Mouse (Mus musculus): ENCODE measurements around the gene Catsperd.
"Not testable (repeated sequence)": the region's sequence is repeated elsewhere in the genome, so short reads cannot be mapped to it uniquely, and the experiment has no call there.

Gene Catsperd

GRCm38 (mm10) chr17:56627530-56628277, at the start of gene Catsperd:
Gene Catsperd, plus strand, starts transcription at chr17:56628143.
- DNase-seq, result peak; percentile 64

DNA sequence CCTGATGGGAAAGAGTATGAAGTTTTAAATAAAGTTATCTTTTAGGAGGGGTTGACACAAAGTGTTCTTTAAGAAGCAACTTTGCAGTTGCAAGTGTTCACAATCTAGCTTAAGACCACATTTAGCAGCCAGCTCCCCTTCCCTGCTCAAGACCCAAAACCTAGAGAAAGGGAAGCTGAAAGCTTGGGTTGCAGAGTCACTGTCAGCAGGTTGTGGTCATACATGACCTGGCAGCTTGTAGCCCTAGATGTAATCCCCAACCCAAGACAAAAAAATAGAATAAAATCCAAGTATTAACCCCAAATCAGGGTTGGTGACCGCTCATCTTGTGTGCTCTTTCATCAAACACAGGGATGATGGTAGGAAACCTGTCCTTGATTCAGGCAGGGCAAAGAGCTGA, 44.9 kb upstream of the Catsperd start:
- DNase-seq, result no peak

GRCm38 (mm10) chr17:56583611-56584256, 44.2 kb upstream of the Catsperd start:
- peak; percentile 63 for DNase-seq

DNA sequence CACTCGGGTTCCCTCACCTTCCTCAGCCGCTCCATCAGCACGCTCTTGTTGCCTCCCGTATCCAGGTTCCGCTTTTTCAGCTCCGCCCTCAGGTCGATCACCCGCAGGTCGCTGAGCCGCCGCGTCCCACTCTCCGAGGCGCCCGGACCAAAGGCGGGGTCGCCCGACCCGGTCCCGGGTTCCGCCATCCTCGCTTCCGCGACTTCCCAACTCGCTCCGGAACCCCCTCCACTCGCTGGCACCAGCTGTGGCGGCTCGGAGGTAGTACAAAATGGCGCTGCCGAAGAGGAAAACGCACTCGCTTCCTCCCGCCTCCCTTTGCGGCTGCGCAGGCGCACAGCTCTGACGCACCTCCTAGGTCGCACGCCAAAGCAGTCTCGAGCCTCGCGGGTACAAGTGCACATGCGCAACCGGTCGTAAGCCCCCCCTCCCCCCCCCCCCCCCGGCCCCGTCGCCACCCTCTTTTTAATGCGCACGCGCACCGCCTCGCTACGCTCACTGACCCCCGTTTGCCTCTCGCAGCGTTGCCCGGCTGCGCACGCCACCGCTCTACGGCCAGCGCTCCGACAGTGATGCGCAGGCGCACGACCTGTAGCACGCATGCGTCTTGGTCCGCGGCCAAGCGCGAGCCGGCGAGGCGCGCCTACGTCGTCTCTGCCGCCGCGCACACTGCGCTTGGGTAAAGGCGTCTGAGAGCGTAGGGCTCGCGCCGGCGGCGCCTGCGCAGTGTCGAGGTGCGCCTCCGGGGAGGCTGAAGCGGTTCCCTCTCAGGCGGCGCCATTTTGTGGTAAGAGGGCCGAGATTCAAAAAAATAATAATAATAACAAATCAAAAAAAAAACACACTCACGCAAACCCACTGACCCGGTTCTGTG, 43.4 kb upstream of the Catsperd start, which contains the start of the genes Safb2 and Safb:
Safb2 (minus strand) TSS at position 329 of the 874 bp plus-strand sequence.
Safb (plus strand) TSS at position 569 of the 874 bp plus-strand sequence.
- peak; percentile 99 for DNase-seq

DNA sequence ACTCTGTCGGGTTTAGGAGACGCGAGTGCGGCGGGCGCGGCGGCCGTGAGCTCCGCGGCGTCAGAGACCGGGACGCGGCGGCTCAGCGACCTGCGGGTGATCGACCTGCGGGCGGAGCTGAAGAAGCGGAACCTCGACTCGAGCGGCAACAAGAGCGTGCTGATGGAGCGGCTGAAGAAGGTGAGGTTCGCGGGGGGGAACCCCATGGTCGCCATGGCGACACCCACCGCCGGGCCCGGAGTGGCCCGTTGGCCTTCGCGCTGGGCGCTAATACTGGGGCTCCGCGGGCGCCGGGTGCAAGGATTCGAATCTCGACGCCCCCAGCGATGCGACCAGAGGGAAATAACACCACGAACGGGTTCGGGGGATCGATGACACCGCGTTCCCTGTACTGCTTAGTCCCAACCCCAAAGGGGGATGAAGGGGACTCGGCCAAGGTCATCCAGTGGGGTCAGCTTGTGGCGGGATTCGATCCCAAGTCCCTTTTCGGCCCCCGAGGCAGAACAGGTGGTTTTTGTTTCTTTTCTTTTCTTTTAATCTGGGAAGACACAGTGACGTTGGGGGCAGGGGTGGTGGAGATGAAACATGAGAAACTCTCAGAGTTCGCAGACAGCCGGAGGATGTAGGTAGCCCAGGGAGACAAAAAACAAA, 42.6 kb upstream of the Catsperd start:
- peak; percentile 70 for DNase-seq

GRCm38 (mm10) chr17:56587773-56588172, 40.2 kb upstream of the Catsperd start:
- DNase-seq, result no peak

- DNase-seq, result no peak
Observed at GRCm38 (mm10) chr17:56588921-56589320, 39.0 kb upstream of the Catsperd start.

GRCm38 (mm10) chr17:56592553-56592952, 35.4 kb upstream of the Catsperd start:
- DNase-seq, result no peak

DNA sequence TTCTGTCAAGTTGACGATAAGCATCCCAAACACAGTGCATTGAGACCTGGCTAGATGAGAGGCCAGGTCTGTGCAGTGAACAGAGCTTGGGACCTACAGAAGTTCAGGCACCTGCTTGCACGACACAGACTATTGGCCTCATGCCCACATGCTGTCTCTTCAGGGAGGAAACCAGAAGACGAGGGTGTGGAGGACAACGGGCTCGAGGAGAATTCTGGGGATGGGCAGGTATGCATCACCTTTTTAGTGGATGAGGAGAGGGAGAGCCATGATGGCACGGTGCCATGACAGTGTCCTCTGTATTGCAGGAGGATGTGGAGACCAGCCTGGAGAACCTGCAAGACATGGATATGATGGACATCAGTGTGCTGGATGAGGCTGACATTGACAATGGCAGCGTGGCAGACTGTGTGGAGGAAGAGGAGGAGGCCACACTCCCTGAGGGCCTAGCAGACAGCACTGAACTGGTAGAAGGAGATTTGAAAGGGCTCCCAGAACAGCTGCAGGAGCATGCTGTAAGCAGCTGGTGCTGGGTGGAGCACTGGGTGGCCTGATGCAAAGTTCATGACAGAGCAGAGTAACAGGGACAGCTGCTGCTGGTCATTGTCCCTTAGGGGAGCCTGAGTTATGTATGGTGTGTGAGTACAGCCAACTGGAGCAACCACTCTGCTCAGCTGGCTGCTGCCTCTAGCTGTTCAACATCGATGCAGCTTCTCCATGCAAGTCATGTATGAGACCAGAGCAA, 34.2 kb upstream of the Catsperd start:
- DNase-seq, result peak; percentile 71

DNA sequence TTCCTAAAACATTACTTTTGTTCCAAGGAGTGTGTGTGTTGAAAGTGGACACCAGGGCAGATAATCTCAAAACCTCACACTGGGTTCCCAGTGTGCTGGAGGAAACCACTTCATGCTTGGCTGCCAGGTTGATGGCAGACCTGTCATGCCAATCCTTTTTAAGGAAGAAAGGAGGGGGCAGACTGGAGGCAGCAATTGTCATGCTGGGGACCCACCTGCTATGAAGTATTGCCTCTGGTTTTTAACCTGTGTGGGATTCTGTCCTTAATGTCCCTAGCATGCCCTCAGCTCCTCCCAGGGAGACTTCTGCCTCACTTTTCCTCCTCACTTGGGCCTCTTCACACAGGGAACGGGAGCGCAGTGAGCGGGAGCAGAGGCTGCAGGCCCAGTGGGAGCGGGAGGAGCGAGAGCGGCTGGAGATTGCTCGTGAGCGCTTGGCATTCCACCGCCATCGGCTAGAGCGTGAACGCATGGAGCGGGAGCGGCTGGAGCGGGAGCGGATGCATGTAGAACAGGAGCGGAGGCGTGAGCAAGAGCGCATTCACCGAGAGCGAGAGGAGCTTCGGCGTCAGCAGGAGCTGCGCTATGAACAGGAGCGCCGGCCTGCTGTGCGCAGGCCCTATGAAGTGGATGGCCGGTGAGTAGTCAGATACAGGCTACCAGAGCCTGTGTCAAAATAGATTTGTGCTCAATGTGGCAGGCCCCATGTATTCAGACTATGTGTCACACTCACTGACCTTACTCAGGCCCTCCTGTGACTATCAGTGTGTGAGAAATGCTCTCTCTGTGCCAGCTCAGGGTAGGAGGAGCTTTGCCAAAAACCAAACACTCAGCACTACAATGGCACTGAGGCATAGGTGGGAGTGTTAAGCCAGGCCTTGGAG, 24.5 kb upstream of the Catsperd start:
- DNase-seq, result no peak

- DNase-seq, result no peak
Observed at GRCm38 (mm10) chr17:56604070-56604380, 23.9 kb upstream of the Catsperd start.

- no peak for DNase-seq
Observed at GRCm38 (mm10) chr17:56604422-56604821, 23.5 kb upstream of the Catsperd start.

DNA sequence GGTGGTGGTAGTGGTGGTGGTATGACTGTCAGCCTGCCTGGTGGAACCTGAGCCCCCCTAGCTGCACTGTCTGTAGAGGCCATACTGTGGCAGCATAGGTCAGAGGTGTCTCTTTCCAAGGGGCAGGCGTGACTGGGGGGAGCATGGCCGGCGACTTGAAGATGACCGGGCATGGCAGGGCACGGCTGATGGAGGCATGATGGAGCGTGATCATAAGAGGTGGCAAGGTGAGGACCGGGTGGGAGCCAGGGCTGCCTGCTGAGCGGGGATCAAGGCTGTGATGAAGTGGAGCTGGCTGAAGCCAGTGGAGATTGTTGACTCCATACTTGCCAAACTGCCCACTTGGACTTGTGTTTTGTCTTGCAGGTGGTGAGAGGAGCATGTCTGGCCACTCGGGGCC, 22.5 kb upstream of the Catsperd start:
- no peak for DNase-seq

DNA sequence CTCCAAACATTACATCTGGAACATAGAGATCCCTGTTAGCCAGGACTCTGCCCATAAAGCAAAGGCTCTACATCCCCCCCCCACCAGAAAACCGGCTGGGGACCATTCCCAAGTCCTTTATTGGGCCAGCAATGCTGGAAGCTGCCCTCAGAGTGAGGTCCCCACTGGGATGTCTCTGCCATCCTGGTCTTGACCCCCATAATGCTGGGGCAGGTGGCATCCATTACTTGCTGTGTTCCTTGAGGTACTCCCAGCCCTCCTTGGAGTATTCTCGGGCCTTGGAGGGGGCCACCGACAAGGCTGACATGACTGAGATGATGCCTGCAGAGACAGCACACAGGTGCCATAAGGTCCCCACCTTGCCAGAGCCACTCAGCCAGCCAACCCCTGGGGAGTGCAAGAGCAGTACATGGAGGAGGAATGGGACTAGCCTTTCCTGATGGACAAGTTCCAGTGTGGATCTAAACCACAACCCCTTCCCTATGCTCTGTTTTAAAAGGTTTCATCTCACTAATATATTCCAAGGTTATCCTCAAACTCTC, 20.4 kb upstream of the Catsperd start:
- no peak for DNase-seq

DNA sequence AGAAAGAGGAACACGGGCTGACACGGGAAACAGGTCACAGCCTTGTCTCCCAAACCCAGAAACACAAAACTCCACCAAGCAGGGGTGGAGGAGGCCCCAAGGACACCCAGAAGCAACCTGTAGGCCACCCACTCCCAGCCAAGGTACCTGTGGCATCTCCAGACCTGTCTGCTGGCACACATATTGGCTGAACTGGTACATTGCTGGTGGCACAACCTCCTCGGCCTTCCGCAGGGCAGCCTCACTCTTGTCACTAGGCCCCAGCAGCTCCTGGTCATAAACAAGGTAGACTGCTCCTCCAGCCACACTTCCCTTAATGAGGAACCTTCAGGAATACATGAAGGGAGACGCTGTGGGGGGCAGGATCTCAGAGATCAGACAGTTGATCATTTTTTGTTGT, 19.2 kb upstream of the Catsperd start:
- no peak for DNase-seq

DNA sequence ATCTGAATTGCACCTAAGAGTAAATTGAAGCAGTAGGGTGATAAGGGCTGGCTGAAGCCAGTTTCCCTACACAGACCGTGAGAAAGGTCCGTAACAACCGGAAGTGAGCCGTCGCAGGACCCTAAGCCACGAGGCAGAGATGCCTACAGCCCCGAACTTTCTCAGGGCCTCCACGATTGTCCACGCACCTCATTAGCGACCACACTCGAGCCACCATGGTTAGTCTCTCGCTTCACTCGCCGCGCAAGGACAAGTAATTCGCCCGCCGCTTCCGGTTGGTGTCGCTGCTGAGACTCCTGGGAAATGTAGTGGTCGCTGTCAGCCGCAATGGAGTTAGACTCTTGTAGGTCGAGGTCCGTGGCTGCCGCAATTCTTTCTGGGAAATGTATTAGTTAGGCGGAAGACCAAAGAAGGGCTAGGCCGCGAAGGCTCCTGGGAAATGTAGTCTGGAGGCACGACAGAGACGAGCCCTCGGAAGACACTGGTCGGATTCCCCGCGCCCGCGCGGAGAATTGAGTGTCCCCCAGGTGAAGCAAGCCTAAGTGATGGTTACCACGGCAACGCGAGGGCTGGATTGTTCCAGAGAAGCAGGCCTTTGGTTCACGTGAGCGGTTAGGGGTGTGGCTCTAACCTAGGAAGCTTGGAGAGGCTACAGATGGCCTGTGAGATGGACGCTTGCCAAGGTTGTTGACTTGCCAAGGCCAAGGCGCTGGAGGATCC, 18.3 kb upstream of the Catsperd start, which contains the start of gene 2410015M20Rik:
2410015M20Rik (minus strand) TSS at position 320 of the 720 bp plus-strand sequence.
- peak; percentile 96 for DNase-seq

GRCm38 (mm10) chr17:56611323-56611722, 16.6 kb upstream of the Catsperd start:
- no peak for DNase-seq

DNA sequence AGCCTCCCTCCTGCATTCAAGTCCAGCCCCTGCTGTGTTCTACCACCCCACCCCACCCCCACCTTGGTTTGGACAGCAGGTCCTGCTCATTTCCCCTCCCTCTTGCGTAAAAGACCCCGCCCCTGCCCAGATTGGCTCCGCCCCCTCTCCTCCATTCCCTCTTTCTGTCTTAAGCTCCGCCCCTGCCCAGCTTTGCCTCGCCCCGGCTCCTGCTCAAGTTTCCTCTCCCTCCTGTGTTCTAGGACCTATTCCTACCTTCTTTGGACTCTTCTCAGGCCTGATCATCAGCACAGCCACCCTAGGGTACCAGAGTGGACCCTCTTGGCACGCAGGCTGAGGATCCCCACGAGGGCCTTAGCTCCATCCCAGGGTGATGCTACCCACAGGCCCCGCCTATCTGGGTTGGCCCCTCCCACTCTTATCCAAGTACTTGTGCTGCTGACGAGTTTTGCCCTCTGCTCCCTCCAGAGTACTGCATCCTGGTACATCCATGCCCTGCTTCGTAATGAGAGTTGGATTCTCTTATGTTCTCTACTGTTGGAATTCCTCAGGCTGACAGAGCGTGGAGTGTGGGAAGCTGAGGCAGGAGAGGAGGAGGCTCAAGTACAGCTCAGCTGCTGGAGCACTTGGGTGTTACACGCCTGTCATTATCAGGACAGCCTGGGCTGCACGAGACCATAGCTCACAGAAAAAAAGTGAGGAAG, 15.9 kb upstream of the Catsperd start:
- DNase-seq, result peak; percentile 71

DNA sequence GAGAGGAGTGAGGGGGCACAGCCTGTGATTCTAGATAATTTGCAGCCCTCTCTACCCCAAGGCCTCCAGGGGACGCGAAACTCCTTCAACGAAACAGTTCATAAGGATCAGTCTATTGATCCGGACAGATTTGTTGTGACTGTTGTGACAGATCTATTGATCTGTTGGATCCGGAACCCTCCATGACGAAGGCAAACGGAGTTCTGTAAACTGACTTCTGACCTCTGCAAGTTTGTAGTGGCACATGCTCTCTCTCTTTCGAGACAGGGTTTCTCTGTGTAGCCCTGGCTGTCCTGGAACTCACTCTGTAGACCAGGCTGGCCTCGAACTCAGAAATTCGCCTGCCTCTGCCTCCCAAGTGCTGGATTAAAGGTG, 15.4 kb upstream of the Catsperd start:
- DNase-seq, result not testable (repeated sequence)
